ENCODE assay signal across 11 mouse cellular contexts in genomic region chr17:85621505-85622310, GRCm38 (mm10). TPM values are rescaled to one million over a fixed set of nuclear protein-coding genes. Genes with fewer than 3 reads are reported as not detected.
DNase-seq lines count a peak whose midpoint lies in the region; ATAC-seq and TF ChIP-seq lines count a peak whose summit lies in the region.
"Had no signal": no experiment of that assay in that cellular context is flagged by ENCODE, and none has a peak within 500 bp of the region (broad histone marks: within the 10 kb centered on the region; RNA-seq: fewer than 3 reads in every experiment).

No protein-coding gene starts in this region.

- H3K27me3 ChIP-seq in heart, postnatal 0 days (ENCODE audit: control insufficient read depth, insufficient read depth, low read length) = peaks cover 99% of the 10 kb centered on the region
- peaks cover 100% of the 10 kb centered on the region for H3K27me3 ChIP-seq in intestine, embryonic 14.5 days (replicated peaks; ENCODE audit: control insufficient read depth, insufficient read depth, low read length)
- peaks cover 99% of the 10 kb centered on the region for H3K27me3 ChIP-seq in neural tube, embryonic 11.5 days (ENCODE audit: control insufficient read depth, insufficient read depth, low read length)

- no peak for DNase-seq in heart, postnatal 0 days (ENCODE audit: low spot score)
- DNase-seq in heart, postnatal 10 days = no peak
- peak; percentile 71 for DNase-seq in embryo, embryonic 9.5 days (ENCODE audit: extremely low spot score)
- peak; percentile 78 for DNase-seq in intestine, embryonic 14.5 days (ENCODE audit: low spot score)
- peak; percentile 60 for DNase-seq in neural tube, embryonic 11.5 days (ENCODE audit: low spot score)
- no peak for DNase-seq in cerebellum, adult 9-10 months
- no peak for DNase-seq in left cerebral cortex, adult 8-10 months (ENCODE audit: low spot score in 2 of 2)
- DNase-seq: thymus, adult 2 months had no signal

- no peak overlapping the region for H3K27ac ChIP-seq in heart, postnatal 0 days (ENCODE audit: low read depth)
- H3K27ac ChIP-seq in intestine, embryonic 14.5 days (ENCODE audit: low read depth) = no peak overlapping the region
- H3K27ac ChIP-seq in neural tube, embryonic 11.5 days (ENCODE audit: low read depth, low read length) = no peak overlapping the region

- H3K4me2 ChIP-seq in heart, postnatal 0 days (ENCODE audit: low read depth, low read length) = peak overlapping the region; percentile 50
- H3K4me2 ChIP-seq in intestine, embryonic 14.5 days (ENCODE audit: low read length) = peak overlapping the region; percentile 33
- peak overlapping the region; percentile 27 for H3K4me2 ChIP-seq in neural tube, embryonic 11.5 days (ENCODE audit: low read depth)

- peaks cover 5% of the 10 kb centered on the region; the same call in 1 of the 2 replicates for H3K4me1 ChIP-seq in heart, postnatal 0 days (ENCODE audit: control insufficient read depth, insufficient read depth)
- H3K4me1 ChIP-seq in intestine, embryonic 14.5 days (replicated peaks; ENCODE audit: control insufficient read depth, insufficient read depth, low read length) = peaks cover 7% of the 10 kb centered on the region; the same call in 1 of the 2 replicates
- H3K4me1 ChIP-seq in neural tube, embryonic 11.5 days (ENCODE audit: control insufficient read depth, insufficient read depth, low read length) = 0 out of 2 replicates have a peak, but pooled peaks cover 3% of the 10 kb centered on the region

- WGBS in heart, postnatal 0 days = 1% methylated on average over 67 of the region's 67 CpGs
- WGBS in intestine, embryonic 14.5 days = under 1% methylated on average over 57 of the region's 67 CpGs
- under 1% methylated on average over 67 of the region's 67 CpGs for WGBS in neural tube, embryonic 11.5 days

- no peak overlapping the region for H3K9ac ChIP-seq in heart, postnatal 0 days (replicated peaks; ENCODE audit: low read depth, low read length)
- no peak overlapping the region for H3K9ac ChIP-seq in intestine, embryonic 14.5 days (ENCODE audit: low read length)
- no peak overlapping the region for H3K9ac ChIP-seq in neural tube, embryonic 11.5 days (ENCODE audit: low read length)

- TF ChIP-seq CTCF in heart, postnatal 0 days (IDR thresholded peaks at IDR 0.05; ENCODE audit: low read depth) = no peak

- intact Hi-C loops in heart, postnatal 10 days (cut with DNase I) = no loop called here

- no peaks in the 10 kb centered on the region for H3K9me3 ChIP-seq in heart, postnatal 0 days (replicated peaks; ENCODE audit: control insufficient read depth, low read length)
- no peaks in the 10 kb centered on the region for H3K9me3 ChIP-seq in intestine, embryonic 14.5 days (ENCODE audit: control insufficient read depth, low read length)
- no peaks in the 10 kb centered on the region for H3K9me3 ChIP-seq in neural tube, embryonic 11.5 days (ENCODE audit: control insufficient read depth, low read length)

- no peak for TF ChIP-seq EP300 in heart, postnatal 0 days (IDR thresholded peaks at IDR 0.05; ENCODE audit: low read depth)

- no peaks in the 10 kb centered on the region for H3K36me3 ChIP-seq in heart, postnatal 0 days (replicated peaks; ENCODE audit: control insufficient read depth, insufficient read depth, low read length)
- H3K36me3 ChIP-seq in intestine, embryonic 14.5 days (ENCODE audit: control insufficient read depth, insufficient read depth, low read length) = no peaks in the 10 kb centered on the region
- no peaks in the 10 kb centered on the region for H3K36me3 ChIP-seq in neural tube, embryonic 11.5 days (ENCODE audit: control insufficient read depth, insufficient read depth, low read length)
- H3K36me3 ChIP-seq: G1E had no signal

- peak overlapping the region; percentile 38 for H3K4me3 ChIP-seq in heart, postnatal 0 days (ENCODE audit: low read depth, low read length)
- H3K4me3 ChIP-seq in intestine, embryonic 14.5 days (ENCODE audit: low read depth, low read length) = peak overlapping the region; percentile 21; the same call in 1 of the 2 replicates
- peak overlapping the region; percentile 10; the same call in 1 of the 2 replicates for H3K4me3 ChIP-seq in neural tube, embryonic 11.5 days (ENCODE audit: low read depth, low read length)

- no peak for ATAC-seq in heart, postnatal 0 days (ENCODE audit: insufficient read depth, low read depth)
- no peak for ATAC-seq in intestine, embryonic 14.5 days (replicated peaks; ENCODE audit: low FRiP score, low TSS enrichment, low read depth)
- ATAC-seq in neural tube, embryonic 11.5 days (ENCODE audit: insufficient read depth, low FRiP score, low TSS enrichment) = no peak
- ATAC-seq in inflammation-experienced regulatory T-cells, adult 6 months = no peak

RNA-seq across cellular contexts. Expression of gene Six3, which starts 8.3 kb away (rescaled TPM):
- total RNA-seq in heart, postnatal 0 days (2014; rRNA removed; ENCODE audit: low replicate concordance) = not detected in 2 replicates
- polyA plus RNA-seq in heart, postnatal 0 days (2015; fragmentation: Nextera tagmentation; extraction: Ambion mirVana) = not detected in 2 replicates
- total RNA-seq in heart, postnatal 10 days (2021) = not detected
- not detected in 2 replicates for polyA plus RNA-seq in intestine, embryonic 14.5 days (2014; fragmentation: Nextera tagmentation; extraction: Ambion mirVana)
- 0.13 and 0.19 TPM in 2 replicates for polyA plus RNA-seq in neural tube, embryonic 11.5 days (2014; fragmentation: Nextera tagmentation; extraction: Ambion mirVana)
- polyA plus RNA-seq in inflammation-experienced regulatory T-cells, adult 6 months (2017; shearing (Covaris generic)) = under 1 TPM in 1 of 3 experiments, not detected in 2; 0.12 TPM
- 10 to 100 TPM; 11.3 to 16.9 (median 12.1) TPM for total RNA-seq in left cerebral cortex, adult 8-10 months (2022)
- polyA plus RNA-seq: G1E; liver, embryonic 16.5 days had no signal

Comparison
In these comparisons a context has a peak if more than half of its experiments do, and no peak if none do; other contexts are left out.
1. DNase-seq: peak in embryo, embryonic 9.5 days (single experiment), intestine, embryonic 14.5 days (single experiment) and neural tube, embryonic 11.5 days (single experiment); none in heart, postnatal 0 days (single experiment), heart, postnatal 10 days (0 of 2), cerebellum, adult 9-10 months (single experiment) and left cerebral cortex, adult 8-10 months (0 of 2).
2. Peak in every context shown above with its lines, with median percentiles within 50 percentile points of each other: H3K4me2 ChIP-seq and H3K4me3 ChIP-seq.